Mouse (Mus musculus): Measurements from ENCODE around the gene Ptprk. TPM values are rescaled to one million over a fixed set of nuclear protein-coding genes. Genes with fewer than 3 reads are reported as not detected.

Gene Ptprk
- polyA plus RNA-seq, 1 experiment from 2014 or later = 20.0 TPM

DNA sequence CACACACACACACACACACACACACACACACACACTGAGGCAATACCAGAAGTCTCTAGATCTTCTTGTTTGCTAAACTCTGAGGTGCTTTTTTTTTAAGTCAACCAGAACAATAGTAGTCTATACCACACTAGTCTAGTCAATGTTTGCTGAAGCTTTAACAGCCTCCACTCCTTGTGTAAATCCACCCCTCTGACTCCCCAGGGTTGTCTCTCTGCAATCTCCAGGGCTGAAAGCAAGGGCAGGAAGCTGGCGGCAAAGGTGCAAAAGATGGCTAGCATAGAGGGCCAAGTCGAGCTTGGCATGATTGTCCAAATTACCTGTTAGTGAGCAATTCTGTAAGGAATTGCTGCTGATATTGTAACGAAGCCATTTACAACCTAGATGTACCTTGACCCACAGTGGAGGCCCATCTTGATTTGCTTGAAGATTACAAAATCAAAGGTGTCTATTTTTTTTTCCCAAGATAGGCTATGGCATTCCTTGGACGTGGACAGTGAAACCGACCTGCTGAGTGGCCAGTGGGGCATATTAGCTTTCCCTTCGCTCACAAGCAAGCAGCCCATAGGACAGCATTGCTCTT is 44.3 kb downstream of the Ptprk start:
- no peak overlapping the region for H3K4me3 ChIP-seq
- no peaks in the 10 kb centered on the region for H3K27me3 ChIP-seq
- no peak overlapping the region for H3K4me2 ChIP-seq
- no peak overlapping the region for H3K27ac ChIP-seq
- 92% methylated on average over 6 of the region's 6 CpGs for WGBS
- no peaks in the 10 kb centered on the region for H3K36me3 ChIP-seq (ENCODE audit: poor library complexity, severe bottlenecking)
- H3K9ac ChIP-seq = no peak overlapping the region
- ATAC-seq = no peak
- no peaks in the 10 kb centered on the region for H3K4me1 ChIP-seq
- H3K9me3 ChIP-seq (replicated peaks) = no peaks in the 10 kb centered on the region

DNA sequence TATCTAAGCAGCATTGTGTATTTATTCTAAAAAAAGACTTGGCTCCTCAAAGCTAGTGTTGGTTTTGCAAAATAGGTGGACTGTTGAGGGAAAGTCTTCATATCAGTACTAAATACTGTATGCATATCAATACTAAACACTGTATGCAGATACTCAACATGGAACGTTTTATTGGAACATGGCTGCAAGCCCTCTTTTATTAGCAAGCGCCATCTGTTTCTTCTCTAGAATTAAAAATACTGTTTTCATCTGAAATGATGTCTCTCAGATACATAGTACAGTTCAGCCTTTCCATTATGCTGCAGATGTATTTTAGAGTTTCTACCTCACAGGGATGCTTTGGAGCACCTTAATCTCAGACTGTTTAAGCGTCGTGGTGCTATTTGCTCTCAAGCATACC is 49.3 kb downstream of the Ptprk start:
- Histone ChIP-seq H3K27ac (no peak overlapping the region), H3K9me3 (replicated peaks) (no peaks in the 10 kb centered on the region), H3K36me3 (ENCODE audit: poor library complexity, severe bottlenecking) (no peaks in the 10 kb centered on the region), H3K9ac (no peak overlapping the region), H3K4me1 (no peaks in the 10 kb centered on the region), H3K27me3 (no peaks in the 10 kb centered on the region), H3K4me3 (no peak overlapping the region), H3K4me2 (no peak overlapping the region)
- 90% methylated on average over 4 of the region's 4 CpGs for WGBS
- ATAC-seq = peak; percentile 33; the same call in 1 of the 2 replicates

DNA sequence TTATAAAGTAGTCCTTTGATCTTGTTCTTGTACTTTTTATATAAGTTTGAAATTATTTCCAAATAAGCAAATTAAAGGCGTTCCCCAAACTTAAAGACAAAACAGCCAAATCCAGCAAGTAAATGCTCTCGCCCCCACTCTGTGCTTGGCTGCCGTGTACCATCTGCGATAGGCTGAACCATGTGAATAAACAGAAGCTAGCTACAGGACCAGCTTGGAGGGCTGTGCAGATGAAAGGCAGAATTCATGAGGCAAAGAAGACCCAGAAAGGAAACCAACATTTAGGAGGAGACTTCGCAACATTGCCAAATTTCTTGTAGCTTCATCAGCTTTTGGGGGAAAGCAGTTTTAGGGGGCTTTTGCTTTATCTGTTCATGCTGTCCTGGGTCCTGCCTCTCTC is 53.4 kb downstream of the Ptprk start:
- H3K27ac ChIP-seq = no peak overlapping the region
- peak; percentile 62; the same call in 1 of the 2 replicates for ATAC-seq
- no peaks in the 10 kb centered on the region for H3K36me3 ChIP-seq (ENCODE audit: poor library complexity, severe bottlenecking)

DNA sequence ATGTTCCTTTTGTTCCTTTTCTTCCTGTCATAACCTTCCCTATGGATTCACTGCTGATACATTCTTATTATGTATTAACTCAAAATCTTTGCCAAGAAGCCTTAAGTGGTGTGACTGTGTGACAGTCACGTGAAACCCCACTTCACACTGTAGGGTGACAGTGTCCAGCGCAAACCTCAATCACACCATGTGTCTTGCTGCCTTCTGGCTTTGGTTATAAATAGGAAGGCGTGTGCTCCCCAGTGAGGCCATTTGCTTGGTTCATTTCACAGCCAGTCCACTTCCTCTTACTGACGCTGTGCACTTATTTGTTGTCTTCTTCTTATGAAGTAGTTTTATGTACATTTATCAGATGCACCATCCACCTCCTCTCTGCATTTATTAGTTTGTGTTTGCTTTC is 53.8 kb downstream of the Ptprk start:
- Histone ChIP-seq H3K27me3 (no peaks in the 10 kb centered on the region), H3K4me3 (no peak overlapping the region), H3K36me3 (ENCODE audit: poor library complexity, severe bottlenecking) (no peaks in the 10 kb centered on the region), H3K27ac (no peak overlapping the region), H3K4me2 (no peak overlapping the region), H3K9me3 (replicated peaks) (no peaks in the 10 kb centered on the region), H3K9ac (no peak overlapping the region), H3K4me1 (no peaks in the 10 kb centered on the region)
- 80% methylated on average over 4 of the region's 4 CpGs for WGBS
- no peak for ATAC-seq

More for the DNA sequence above, 53.4 kb downstream of the Ptprk start:
- Histone ChIP-seq H3K4me2 (no peak overlapping the region), H3K9ac (no peak overlapping the region), H3K27me3 (no peaks in the 10 kb centered on the region), H3K4me1 (no peaks in the 10 kb centered on the region), H3K4me3 (no peak overlapping the region), H3K9me3 (replicated peaks) (no peaks in the 10 kb centered on the region)
- 90% methylated on average over 5 of the region's 5 CpGs for WGBS

DNA sequence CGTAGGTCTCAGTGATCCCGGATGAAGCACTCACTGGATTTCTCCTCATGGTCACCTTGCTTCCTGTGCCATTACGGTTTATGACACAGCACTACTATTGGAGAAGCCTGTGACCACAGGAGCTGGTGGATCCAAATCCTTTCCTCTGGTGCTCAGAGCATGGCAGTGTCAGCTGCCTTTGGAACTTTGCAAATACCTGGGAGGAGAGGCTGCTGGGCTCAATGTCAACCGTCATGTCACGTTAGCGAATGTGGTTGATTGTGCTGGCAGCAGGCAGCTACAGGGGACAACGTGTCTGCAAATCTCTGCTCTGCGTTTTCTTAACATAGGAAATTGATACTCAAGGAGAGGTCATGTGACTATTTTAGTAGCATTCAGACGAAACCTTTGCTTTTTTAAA is 55.8 kb downstream of the Ptprk start:
- no peaks in the 10 kb centered on the region for H3K4me1 ChIP-seq
- H3K4me3 ChIP-seq = no peak overlapping the region
- WGBS = 90% methylated on average over 9 of the region's 9 CpGs
- H3K27ac ChIP-seq = no peak overlapping the region
- H3K36me3 ChIP-seq (ENCODE audit: poor library complexity, severe bottlenecking) = no peaks in the 10 kb centered on the region
- no peak overlapping the region for H3K9ac ChIP-seq
- no peaks in the 10 kb centered on the region for H3K9me3 ChIP-seq (replicated peaks)
- ATAC-seq = no peak
- no peak overlapping the region for H3K4me2 ChIP-seq
- H3K27me3 ChIP-seq = no peaks in the 10 kb centered on the region

DNA sequence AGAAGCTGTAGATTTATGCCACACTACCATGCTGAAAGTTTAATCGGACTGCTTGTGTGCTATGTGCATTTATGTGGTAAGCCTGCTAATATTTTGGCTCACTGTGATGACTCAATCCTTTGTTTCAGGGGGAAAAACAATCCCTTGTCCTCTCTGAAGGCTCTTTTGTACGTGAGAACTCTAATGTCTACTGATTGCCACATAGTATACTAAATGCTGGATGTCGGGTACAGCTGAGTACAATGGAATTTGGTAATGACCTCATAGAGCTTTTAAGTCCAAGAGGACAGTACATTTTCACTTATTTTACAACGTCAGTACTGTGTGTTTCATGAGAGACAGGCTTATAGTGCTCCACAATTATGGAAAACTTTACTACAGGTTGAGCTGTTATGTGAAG is 59.1 kb downstream of the Ptprk start:
- no peak overlapping the region for H3K27ac ChIP-seq
- 84% methylated on average over 4 of the region's 4 CpGs for WGBS

DNA sequence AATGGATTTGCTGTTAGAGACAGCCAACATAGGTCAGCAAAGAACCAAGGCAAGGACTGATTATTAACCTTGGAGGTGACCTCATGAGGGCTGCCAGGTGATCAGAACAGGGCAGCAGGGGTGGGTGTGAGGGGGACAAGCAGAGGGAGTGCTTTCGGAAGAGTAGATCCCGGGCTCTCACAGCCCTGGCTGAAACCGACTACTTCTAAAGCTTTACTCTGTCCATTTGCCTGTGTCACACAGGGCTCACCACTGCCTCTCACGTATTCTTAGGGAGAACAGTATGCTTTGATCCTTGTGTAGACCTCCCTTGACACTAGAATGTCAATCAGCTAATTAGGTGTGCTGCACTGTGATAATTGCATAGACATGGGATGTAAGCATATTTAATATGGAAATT is 63.8 kb downstream of the Ptprk start:
- no peaks in the 10 kb centered on the region for H3K27me3 ChIP-seq
- ATAC-seq = no peak
- no peak overlapping the region for H3K4me3 ChIP-seq
- H3K27ac ChIP-seq = no peak overlapping the region
- H3K36me3 ChIP-seq (ENCODE audit: poor library complexity, severe bottlenecking) = no peaks in the 10 kb centered on the region
- no peak overlapping the region for H3K4me2 ChIP-seq
- H3K9me3 ChIP-seq (replicated peaks) = no peaks in the 10 kb centered on the region
- H3K4me1 ChIP-seq = no peaks in the 10 kb centered on the region
- no peak overlapping the region for H3K9ac ChIP-seq
- 63% methylated on average over 4 of the region's 4 CpGs for WGBS

More for the DNA sequence above, 59.1 kb downstream of the Ptprk start:
- Histone ChIP-seq H3K9me3 (replicated peaks) (no peaks in the 10 kb centered on the region), H3K36me3 (ENCODE audit: poor library complexity, severe bottlenecking) (no peaks in the 10 kb centered on the region), H3K27me3 (no peaks in the 10 kb centered on the region), H3K4me3 (no peak overlapping the region), H3K9ac (no peak overlapping the region), H3K4me2 (no peak overlapping the region), H3K4me1 (no peaks in the 10 kb centered on the region)
- ATAC-seq = no peak

DNA sequence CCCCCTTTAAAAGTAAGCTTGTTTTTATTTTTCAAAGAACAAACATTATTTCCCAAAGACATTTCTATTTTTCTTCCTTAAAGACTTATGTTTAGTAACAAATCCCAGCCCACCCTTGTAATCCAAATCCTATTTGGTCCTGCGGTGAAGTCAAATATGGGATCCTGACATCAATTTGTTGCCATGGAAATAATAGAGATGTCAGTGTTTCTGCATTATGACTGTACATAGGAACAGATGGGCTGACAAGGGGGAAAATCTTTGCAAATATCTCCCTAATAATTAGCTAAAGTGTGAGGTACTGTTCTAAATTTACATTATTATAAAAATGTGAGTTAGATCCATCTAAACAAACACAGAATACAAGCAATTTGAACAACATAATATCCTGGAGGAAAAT is 69.8 kb downstream of the Ptprk start:
- no peak overlapping the region for H3K27ac ChIP-seq
- no peak overlapping the region for H3K9ac ChIP-seq
- 69% methylated on average over 1 of the region's 1 CpGs for WGBS
- 0 out of 2 replicates have a peak, but pooled peaks have one; percentile 26 for ATAC-seq
- H3K9me3 ChIP-seq (replicated peaks) = no peaks in the 10 kb centered on the region
- no peak overlapping the region for H3K4me2 ChIP-seq
- H3K4me3 ChIP-seq = no peak overlapping the region
- no peaks in the 10 kb centered on the region for H3K27me3 ChIP-seq
- no peaks in the 10 kb centered on the region for H3K36me3 ChIP-seq (ENCODE audit: poor library complexity, severe bottlenecking)
- H3K4me1 ChIP-seq = no peaks in the 10 kb centered on the region

DNA sequence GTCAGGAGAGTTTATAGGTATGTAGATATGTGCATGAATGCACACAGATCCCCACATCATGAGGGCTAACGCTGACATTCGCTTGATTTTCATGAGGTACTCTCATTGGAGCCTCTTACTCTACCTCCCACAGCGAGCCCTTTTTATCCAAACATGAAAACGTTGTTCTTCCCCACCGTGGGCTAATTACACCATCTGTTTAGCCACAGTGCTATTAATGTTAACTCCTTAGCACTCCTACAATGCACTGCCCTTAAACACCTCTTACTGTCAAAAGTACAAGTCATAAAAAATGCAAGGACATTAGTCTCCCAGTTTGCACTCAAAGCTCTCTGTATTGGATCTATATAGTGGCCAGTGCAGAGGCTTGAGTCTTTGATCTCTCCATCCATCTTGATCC is 70.7 kb downstream of the Ptprk start:
- no peaks in the 10 kb centered on the region for H3K36me3 ChIP-seq (ENCODE audit: poor library complexity, severe bottlenecking)
- H3K9ac ChIP-seq = no peak overlapping the region
- no peak for ATAC-seq
- no peak overlapping the region for H3K4me2 ChIP-seq
- H3K9me3 ChIP-seq (replicated peaks) = no peaks in the 10 kb centered on the region
- H3K27ac ChIP-seq = no peak overlapping the region
- WGBS = 57% methylated on average over 5 of the region's 5 CpGs
- H3K4me1 ChIP-seq = no peaks in the 10 kb centered on the region
- no peak overlapping the region for H3K4me3 ChIP-seq
- H3K27me3 ChIP-seq = no peaks in the 10 kb centered on the region

DNA sequence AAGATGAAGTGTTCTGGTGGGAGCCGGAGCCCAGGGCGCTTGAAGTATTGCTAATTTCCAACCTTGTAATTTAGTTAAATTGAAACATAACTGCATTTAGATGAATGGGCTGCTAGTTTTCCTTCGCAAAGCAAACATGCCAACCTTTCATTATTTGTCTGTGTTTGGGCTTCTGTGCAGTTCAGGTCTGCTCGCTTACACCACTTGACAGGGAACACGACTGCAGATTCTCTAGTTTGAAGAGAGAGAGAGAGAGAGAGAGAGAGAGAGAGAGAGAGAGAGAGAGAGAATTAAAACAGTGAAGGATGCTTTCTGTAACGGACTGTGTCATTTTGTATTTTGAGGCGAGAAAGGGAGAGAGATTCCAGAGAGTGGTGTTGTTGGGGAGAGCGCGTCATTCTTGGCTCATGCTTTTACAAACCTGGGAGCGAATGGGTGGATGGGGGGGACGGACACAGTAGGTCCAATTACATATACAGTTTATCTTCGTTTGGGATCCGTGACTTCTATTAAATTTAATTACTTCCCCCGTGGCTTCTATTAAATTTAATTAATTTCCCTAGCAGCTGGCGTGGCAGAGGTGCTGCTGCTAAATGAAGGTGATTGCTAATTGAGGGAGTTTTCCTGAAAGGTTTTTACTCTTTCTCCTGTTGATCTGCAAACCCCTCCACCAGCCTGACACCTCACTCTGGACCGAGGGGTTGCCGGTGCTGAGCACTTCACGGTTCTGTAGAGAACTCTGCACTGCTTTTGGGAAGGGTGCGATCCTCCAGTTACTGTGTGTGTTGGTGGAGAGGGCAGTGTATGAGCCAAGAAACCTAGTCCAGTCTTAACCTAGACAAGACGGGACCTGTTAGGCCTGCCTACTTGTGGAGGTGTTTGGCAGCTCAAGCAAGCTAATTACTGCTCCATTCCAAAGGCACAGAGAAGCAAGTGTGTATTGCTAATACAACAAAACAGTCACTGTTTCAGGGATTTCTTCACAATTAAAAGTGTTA is 81.4 kb downstream of the Ptprk start:
- Histone ChIP-seq H3K27ac (0 out of 2 replicates have a peak overlapping the region, but pooled peaks have one; percentile 32), H3K9me3 (replicated peaks) (no peaks in the 10 kb centered on the region), H3K4me2 (peak overlapping the region; percentile 44), H3K36me3 (ENCODE audit: poor library complexity, severe bottlenecking) (no peaks in the 10 kb centered on the region), H3K4me3 (no peak overlapping the region), H3K27me3 (no peaks in the 10 kb centered on the region), H3K4me1 (peaks cover 13% of the 10 kb centered on the region), H3K9ac (0 out of 2 replicates have a peak overlapping the region, but pooled peaks have one; percentile 5)
- WGBS = 50% methylated on average over 20 of the region's 20 CpGs
- peak; percentile 72 for ATAC-seq

DNA sequence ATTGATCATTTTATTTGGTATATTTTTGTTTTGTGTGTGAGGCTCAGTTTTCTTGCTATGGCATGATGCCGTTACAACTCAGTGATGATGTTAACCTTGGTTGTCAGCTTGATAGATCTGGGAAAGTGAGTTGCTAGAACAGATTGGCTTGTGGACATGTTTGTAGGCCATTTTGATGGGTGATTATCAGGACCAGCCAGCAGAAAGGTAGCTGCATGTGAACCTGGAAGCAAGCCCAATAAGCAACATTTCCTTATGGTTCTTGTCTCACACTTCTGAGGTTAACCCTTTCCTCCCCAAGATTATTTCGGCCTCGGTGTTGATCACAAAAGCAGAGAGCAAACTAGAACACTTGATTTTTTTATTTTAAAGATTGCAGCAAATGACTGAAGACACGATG is 85.1 kb downstream of the Ptprk start:
- Histone ChIP-seq H3K9ac (no peak overlapping the region), H3K4me2 (no peak overlapping the region), H3K27me3 (no peaks in the 10 kb centered on the region), H3K36me3 (ENCODE audit: poor library complexity, severe bottlenecking) (no peaks in the 10 kb centered on the region), H3K4me3 (no peak overlapping the region), H3K27ac (no peak overlapping the region), H3K4me1 (peaks cover 21% of the 10 kb centered on the region), H3K9me3 (replicated peaks) (no peaks in the 10 kb centered on the region)
- peak; percentile 60 for ATAC-seq
- WGBS = 81% methylated on average over 4 of the region's 4 CpGs

DNA sequence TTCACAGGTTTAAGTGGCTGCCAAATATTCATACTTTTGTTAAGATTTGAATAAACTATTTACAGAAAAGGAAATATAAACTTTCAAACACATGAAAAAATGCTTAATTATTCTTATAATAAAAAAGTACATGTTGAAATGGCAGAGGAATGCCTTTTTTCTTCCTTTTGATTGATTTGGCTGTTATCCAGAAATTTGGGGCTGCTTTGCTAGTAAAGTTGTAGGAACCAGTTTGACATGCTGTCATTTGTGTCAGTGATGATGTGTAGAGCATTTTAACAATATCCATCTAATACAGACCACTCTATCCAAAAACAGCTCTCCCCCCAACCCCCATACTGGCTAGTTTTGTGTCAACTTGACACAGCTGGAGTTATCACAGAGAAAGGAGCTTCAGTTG is 86.7 kb downstream of the Ptprk start:
- Histone ChIP-seq H3K36me3 (ENCODE audit: poor library complexity, severe bottlenecking) (no peaks in the 10 kb centered on the region), H3K9ac (no peak overlapping the region), H3K27ac (no peak overlapping the region), H3K4me2 (no peak overlapping the region), H3K27me3 (no peaks in the 10 kb centered on the region), H3K4me3 (no peak overlapping the region), H3K9me3 (replicated peaks) (no peaks in the 10 kb centered on the region), H3K4me1 (peaks cover 14% of the 10 kb centered on the region)
- no peak for ATAC-seq
